Mouse (Mus musculus) MEL (cell line): Measurements from ENCODE around the gene Gaa. TPM values are rescaled to one million over a fixed set of nuclear protein-coding genes. Genes with fewer than 3 reads are reported as not detected.

ENCODE experiments used
- DNase-seq: peaks from one replicate; pipeline ENCODE4 v3.0.0; 2011; ENCODE audit warnings: low read depth, low spot score
- H3K27ac ChIP-seq: 2 replicates; pipeline ENCODE4 v1.5.1; 2012; ENCODE audit warnings: low read depth, mild to moderate bottlenecking, control low read depth, low read length, moderate library complexity; ENCODE audit not compliant: control insufficient read depth
- H3K27me3 ChIP-seq, 2 experiments: fragments of 150-350 bp in 1 of 2; sonication (generic) in 1 of 2; 2 replicates each; pipeline ENCODE4 v1.6.1; 2012; ENCODE audit warnings: low read length in 2 of 2, mild to moderate bottlenecking in 2 of 2, improper control_type of control experiment in 1 of 2, moderate library complexity in 1 of 2; ENCODE audit not compliant: insufficient read depth in 2 of 2, control insufficient read depth in 1 of 2
- H3K36me3 ChIP-seq, 2 experiments: 2 replicates each; pipeline ENCODE4 v1.6.1; 2012 to 2014; ENCODE audit warnings: low read length in 2 of 2, improper control_type of control experiment in 1 of 2, inconsistent platforms in 1 of 2, mild to moderate bottlenecking in 1 of 2; ENCODE audit not compliant: insufficient read depth in 2 of 2, control insufficient read depth in 1 of 2
- H3K4me1 ChIP-seq, 2 experiments: fragments of 150-350 bp in 1 of 2; sonication (generic) in 1 of 2; 2 replicates each; pipeline ENCODE4 v1.6.1; 2012; ENCODE audit warnings: low read length in 2 of 2, improper control_type of control experiment in 1 of 2, mild to moderate bottlenecking in 1 of 2; ENCODE audit not compliant: insufficient read depth in 2 of 2, control insufficient read depth in 1 of 2
- H3K4me3 ChIP-seq, 2 experiments: fragments of 150-350 bp in 1 of 2; sonication (generic) in 1 of 2; 2 replicates each; pipeline ENCODE4 v1.5.1; 2012; ENCODE audit warnings: low read depth in 2 of 2, low read length in 2 of 2, mild to moderate bottlenecking in 2 of 2, moderate library complexity in 2 of 2, control low read depth in 1 of 2, improper control_type of control experiment in 1 of 2; ENCODE audit not compliant: control insufficient read depth in 1 of 2, insufficient read depth in 1 of 2
- H3K79me2 ChIP-seq: 2 replicates; pipeline ENCODE4 v1.6.1; 2012; ENCODE audit warnings: mild to moderate bottlenecking, low read length, moderate library complexity; ENCODE audit not compliant: control insufficient read depth, poor library complexity, insufficient read depth
- H3K9ac ChIP-seq: 2 replicates; pipeline ENCODE4 v1.6.1; 2012; ENCODE audit warnings: low read depth, mild to moderate bottlenecking, control low read depth, low read length, moderate library complexity; ENCODE audit not compliant: control insufficient read depth, poor library complexity, severe bottlenecking
- H3K9me3 ChIP-seq: fragments of 150-350 bp; sonication (generic); replicated peaks from 2 replicates; pipeline ENCODE4 v1.6.1; 2012; ENCODE audit warnings: mild to moderate bottlenecking, low read length, improper control_type of control experiment, moderate library complexity; ENCODE audit not compliant: insufficient read depth
- BHLHE40 ChIP-seq: IDR thresholded peaks from 2 replicates; pipeline ENCODE4 v1.6.1; 2012; ENCODE audit warnings: low read depth, mild to moderate bottlenecking, inconsistent platforms, low read length, improper control_type of control experiment, borderline replicate concordance
- CHD1 ChIP-seq: IDR thresholded peaks from 2 replicates; pipeline ENCODE4 v1.6.1; 2012; ENCODE audit warnings: low read depth, mild to moderate bottlenecking, inconsistent platforms, low read length, improper control_type of control experiment
- CHD2 ChIP-seq: IDR thresholded peaks from 2 replicates; pipeline ENCODE4 v1.6.1; 2011; ENCODE audit warnings: low read length, improper control_type of control experiment
- CTCF ChIP-seq, 3 experiments: IDR thresholded peaks in 2 of 3; conservative IDR thresholded peaks in 1 of 3; 2 replicates each; pipeline ENCODE4 v1.5.1; 2011 to 2012; ENCODE audit warnings: low read length in 3 of 3, low read depth in 2 of 3, mild to moderate bottlenecking in 2 of 3, improper control_type of control experiment in 1 of 3, inconsistent platforms in 1 of 3, mixed read lengths in 1 of 3, moderate library complexity in 1 of 3; ENCODE audit not compliant: control insufficient read depth in 1 of 3, insufficient read depth in 1 of 3, poor library complexity in 1 of 3, severe bottlenecking in 1 of 3
- ELF1 ChIP-seq: IDR thresholded peaks from 2 replicates; pipeline ENCODE4 v1.6.1; 2014; ENCODE audit warnings: low read depth, mild to moderate bottlenecking, inconsistent platforms, low read length, improper control_type of control experiment, moderate library complexity
- EP300 ChIP-seq, 2 experiments: IDR thresholded peaks; 2 replicates each; pipeline ENCODE4 v1.6.1; 2011; ENCODE audit warnings: improper control_type of control experiment in 2 of 2, low read length in 2 of 2, low read depth in 1 of 2, mild to moderate bottlenecking in 1 of 2
- JUND ChIP-seq: IDR thresholded peaks from 2 replicates; pipeline ENCODE4 v1.6.1; 2011; ENCODE audit warnings: low read depth, mild to moderate bottlenecking, improper control_type of control experiment, low read length
- KAT2A ChIP-seq: conservative IDR thresholded peaks from 2 replicates; pipeline ENCODE4 v1.6.1; 2012; ENCODE audit warnings: low read depth, low read length, improper control_type of control experiment, inconsistent platforms
- MAFK ChIP-seq: IDR thresholded peaks from 2 replicates; pipeline ENCODE4 v1.6.1; 2011; ENCODE audit warnings: low read depth, mild to moderate bottlenecking, low read length, improper control_type of control experiment, borderline replicate concordance
- MAX ChIP-seq: IDR thresholded peaks from 2 replicates; pipeline ENCODE4 v1.6.1; 2011; ENCODE audit warnings: low read length, improper control_type of control experiment
- MAZ ChIP-seq: IDR thresholded peaks from 2 replicates; pipeline ENCODE4 v1.6.1; 2012; ENCODE audit warnings: low read depth, mild to moderate bottlenecking, inconsistent platforms, low read length, improper control_type of control experiment
- MXI1 ChIP-seq: IDR thresholded peaks from 2 replicates; pipeline ENCODE4 v1.6.1; 2011; ENCODE audit warnings: mild to moderate bottlenecking, low read depth, low read length, improper control_type of control experiment
- MYB ChIP-seq: IDR thresholded peaks from 2 replicates; pipeline ENCODE4 v1.6.1; 2011; ENCODE audit warnings: mild to moderate bottlenecking, low read depth, low read length, improper control_type of control experiment
- NELFE ChIP-seq: IDR thresholded peaks from 2 replicates; pipeline ENCODE4 v1.6.1; 2011; ENCODE audit warnings: low read depth, low read length, improper control_type of control experiment
- POLR2A ChIP-seq, 2 experiments: IDR thresholded peaks; 2 replicates each; pipeline ENCODE4 v1.6.1; 2011 to 2012; ENCODE audit warnings: low read length in 2 of 2, mild to moderate bottlenecking in 2 of 2, control low read depth in 1 of 2, improper control_type of control experiment in 1 of 2, low read depth in 1 of 2, moderate library complexity in 1 of 2; ENCODE audit not compliant: control insufficient read depth in 1 of 2, insufficient read depth in 1 of 2, poor library complexity in 1 of 2
- POLR2AphosphoS5 ChIP-seq: IDR thresholded peaks from 2 replicates; pipeline ENCODE4 v1.6.1; 2012; ENCODE audit warnings: low read depth, borderline replicate concordance, mild to moderate bottlenecking, inconsistent platforms, low read length, moderate library complexity, mixed read lengths
- RAD21 ChIP-seq: IDR thresholded peaks from 2 replicates; pipeline ENCODE4 v1.6.1; 2011; ENCODE audit warnings: mild to moderate bottlenecking, low read depth, low read length, improper control_type of control experiment
- RCOR1 ChIP-seq: IDR thresholded peaks from 2 replicates; pipeline ENCODE4 v1.6.1; 2012; ENCODE audit warnings: low read depth, mild to moderate bottlenecking, inconsistent platforms, low read length, improper control_type of control experiment
- SIN3A ChIP-seq: IDR thresholded peaks from 2 replicates; pipeline ENCODE4 v1.6.1; 2012; ENCODE audit warnings: low read length, improper control_type of control experiment, inconsistent platforms
- SMC3 ChIP-seq: IDR thresholded peaks from 2 replicates; pipeline ENCODE4 v1.6.1; 2011; ENCODE audit warnings: low read depth, low read length, improper control_type of control experiment
- USF2 ChIP-seq, 2 experiments: IDR thresholded peaks; 2 replicates each; pipeline ENCODE4 v1.6.1; 2011 to 2012; ENCODE audit warnings: improper control_type of control experiment in 2 of 2, low read length in 2 of 2, borderline replicate concordance in 1 of 2, inconsistent platforms in 1 of 2, low read depth in 1 of 2, mild to moderate bottlenecking in 1 of 2; ENCODE audit not compliant: insufficient read depth in 1 of 2
- ZNF384 ChIP-seq: IDR thresholded peaks from 2 replicates; pipeline ENCODE4 v1.6.1; 2012; ENCODE audit warnings: low read depth, mild to moderate bottlenecking, inconsistent platforms, low read length, improper control_type of control experiment
- polyA plus RNA-seq, 2 experiments: library from polyadenylated mRNA; stranded (reverse) in 1 of 2; unstranded in 1 of 2; fragments of >175 nt in 1 of 2; fragments of >200 nt in 1 of 2; gene quantifications; 2 replicates each; pipeline versions ENCODE4 v1.2.1 to v1.2.4; 2012; ENCODE audit warnings: low replicate concordance in 2 of 2, low read depth in 1 of 2; ENCODE audit not compliant: insufficient read length in 2 of 2, insufficient read depth in 1 of 2, missing spikeins in 1 of 2
- total RNA-seq: library from RNA; depleted of rRNA; stranded (reverse); fragments of 300-350 nt; gene quantifications from 2 replicates; pipeline ENCODE4 v1.2.3, GENCODE M21; 2012

Gaa gene
- total and polyA plus RNA-seq, 3 experiments: 54.1 to 85.6 TPM; not detected in 1

- TF ChIP-seq POLR2AphosphoS5: no peak
Observed at GRCm38 (mm10) chr11:119299391-119300245, 31.9 kb downstream of the Gaa start, which contains the start of gene Eif4a3 (continued).

DNA sequence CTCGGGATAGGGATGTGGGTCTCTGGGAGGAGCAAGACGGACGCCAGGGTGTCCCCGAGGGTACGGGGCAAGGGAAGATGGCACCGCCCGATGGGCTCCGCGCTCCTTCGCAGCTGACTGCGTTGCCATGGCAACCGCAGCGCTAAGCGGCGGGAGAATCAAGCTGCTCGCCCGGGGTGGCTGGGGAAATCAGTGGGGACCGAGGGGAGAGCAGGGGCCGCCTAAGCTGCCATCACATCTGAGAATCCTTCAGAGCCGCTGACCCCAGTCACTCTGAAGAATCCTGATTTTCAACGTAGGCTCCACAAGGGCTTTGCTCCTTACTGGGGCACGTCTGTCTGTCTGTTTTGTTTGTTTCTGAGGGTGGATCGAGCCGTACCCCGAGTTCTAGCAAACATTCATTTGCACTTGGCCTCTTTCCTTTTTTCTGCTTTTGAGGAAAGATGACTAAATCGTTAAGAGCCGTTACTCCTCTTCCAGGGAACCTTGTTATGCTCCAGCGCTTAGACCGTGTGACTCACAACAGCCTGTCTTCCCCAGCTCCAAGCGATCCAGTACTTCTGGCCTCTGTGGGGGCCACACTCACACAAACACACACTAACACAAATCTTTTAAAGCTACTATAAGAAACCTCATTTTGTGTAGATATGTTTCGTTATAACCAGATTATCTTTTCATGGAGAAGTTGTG, 32.7 kb downstream of the Gaa start:
- Histone ChIP-seq H3K4me1 (peaks cover 2 to 11% of the 10 kb centered on the region in 2 experiments), H3K4me3 (peak overlapping the region; percentile 53 to 76), H3K9me3 (no peaks in the 10 kb centered on the region), H3K27me3 (peaks cover 5 to 13% of the 10 kb centered on the region in 2 experiments; a peak in 2 of 4 replicates)
- no peak for TF ChIP-seq CHD1
- TF ChIP-seq MXI1: no peak
- no peak for TF ChIP-seq JUND
- no peak for TF ChIP-seq CTCF (IDR thresholded peaks at IDR 0.05 in 2 of 3, conservative IDR thresholded peaks at IDR 0.05 in 1 of 3; ENCODE audit: control insufficient read depth in 1 of 3, insufficient read depth in 1 of 3, low read depth in 2 of 3, low read length in 3 of 3, poor library complexity in 1 of 3, severe bottlenecking in 1 of 3)
- no peak for TF ChIP-seq SMC3
- peak; percentile 97 for TF ChIP-seq SIN3A
- no peak for TF ChIP-seq MAZ
- TF ChIP-seq CHD2: no peak
- no peak for TF ChIP-seq NELFE
- no peak for TF ChIP-seq BHLHE40
- no peak for TF ChIP-seq MAX
- TF ChIP-seq RAD21: no peak
- peak in 1 of 2 experiments; percentile 59; a peak in 1 of 4 replicates for TF ChIP-seq POLR2A (IDR thresholded peaks at IDR 0.05; ENCODE audit: control insufficient read depth in 1 of 2, insufficient read depth in 1 of 2, low read depth in 1 of 2, low read length in 2 of 2, poor library complexity in 1 of 2)
- TF ChIP-seq MYB: no peak
- no peak for TF ChIP-seq RCOR1
- no peak for TF ChIP-seq KAT2A
- TF ChIP-seq, all 39 proteins: peak for 2
- Histone ChIP-seq H3K79me2 (peaks cover 30% of the 10 kb centered on the region), H3K27ac (no peak overlapping the region), H3K36me3 (peaks cover 8 to 13% of the 10 kb centered on the region in 2 experiments), H3K9ac (peak overlapping the region; percentile 73)
- no peak for DNase-seq

DNA sequence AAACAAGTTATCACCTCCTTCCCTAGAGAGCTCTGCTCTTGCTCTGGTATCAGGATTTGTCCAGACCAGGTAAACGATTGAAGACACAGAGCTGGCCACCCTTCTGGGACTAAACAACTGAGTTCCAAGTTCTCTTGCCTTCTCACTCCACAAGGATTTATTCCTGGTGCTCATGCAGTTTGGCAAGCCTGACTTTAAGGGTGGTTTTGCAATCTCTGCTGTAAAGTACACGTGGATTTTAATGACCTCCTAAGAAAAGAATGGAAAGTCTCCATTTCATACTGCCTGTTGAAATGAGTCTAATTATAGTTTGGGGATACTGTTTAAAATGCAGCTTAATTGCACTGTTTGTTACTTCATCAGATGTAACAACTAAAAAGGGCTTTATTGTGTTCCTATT, 33.3 kb downstream of the Gaa start:
- Histone ChIP-seq H3K36me3 (peaks cover 8 to 13% of the 10 kb centered on the region in 2 experiments), H3K27me3 (peaks cover 5 to 13% of the 10 kb centered on the region in 2 experiments; a peak in 2 of 4 replicates), H3K9ac (no peak overlapping the region), H3K9me3 (no peaks in the 10 kb centered on the region), H3K4me1 (peaks cover 2 to 11% of the 10 kb centered on the region in 2 experiments), H3K27ac (no peak overlapping the region), H3K4me3 (no peak overlapping the region)
- no peak for DNase-seq
- TF ChIP-seq MAFK (no peak), NELFE (no peak), ELF1 (no peak), ZNF384 (no peak), USF2 (IDR thresholded peaks at IDR 0.05; ENCODE audit: borderline replicate concordance in 1 of 2, insufficient read depth in 1 of 2, low read depth in 1 of 2, low read length in 2 of 2) (no peak), MAX (0 out of 2 replicates have a peak, but pooled peaks have one; percentile 26), EP300 (IDR thresholded peaks at IDR 0.05; ENCODE audit: low read depth in 1 of 2, low read length in 2 of 2) (no peak)
- TF ChIP-seq, all 39 proteins: peak for 1
- peaks cover 28% of the 10 kb centered on the region for H3K79me2 ChIP-seq
